Mouse (Mus musculus) ovary, postnatal 14 days (tissue): ENCODE data around the gene Nr2f6.

Source experiments
- DNase-seq: peaks from one replicate; pipeline ENCODE4 v3.0.0; 2022; ENCODE audit warnings: low spot score

The Nr2f6 gene

GRCm38 (mm10) chr8:71381421-71381970 lies at the start of gene Nr2f6:
TSS of gene Nr2f6 (minus strand) at chr8:71381960.
- peak; percentile 65 for DNase-seq

- DNase-seq, result no peak
Measured at GRCm38 (mm10) chr8:71422121-71422520, 40.4 kb upstream of the Nr2f6 start.

GRCm38 (mm10) chr8:71411535-71412273 lies 29.9 kb upstream of the Nr2f6 start:
- no peak for DNase-seq

GRCm38 (mm10) chr8:71408231-71408630 lies 26.5 kb upstream of the Nr2f6 start:
- DNase-seq, result no peak

- no peak for DNase-seq
Measured at GRCm38 (mm10) chr8:71407441-71407840, 25.7 kb upstream of the Nr2f6 start.

GRCm38 (mm10) chr8:71406099-71407015 lies 24.6 kb upstream of the Nr2f6 start:
- peak; percentile 51 for DNase-seq

GRCm38 (mm10) chr8:71405401-71406098 lies 23.8 kb upstream of the Nr2f6 start, which contains the start of gene Ankle1:
TSS of gene Ankle1 (plus strand) at chr8:71406010.
- DNase-seq, result peak; percentile 99

GRCm38 (mm10) chr8:71404951-71405351 lies 23.2 kb upstream of the Nr2f6 start:
- DNase-seq, result no peak

GRCm38 (mm10) chr8:71404011-71404410 lies 22.3 kb upstream of the Nr2f6 start:
- DNase-seq, result no peak

- DNase-seq, result no peak
Measured at GRCm38 (mm10) chr8:71403107-71403885, 21.5 kb upstream of the Nr2f6 start.

GRCm38 (mm10) chr8:71402446-71402964 lies 20.7 kb upstream of the Nr2f6 start:
- no peak for DNase-seq

- no peak for DNase-seq
Measured at GRCm38 (mm10) chr8:71401454-71401853, 19.7 kb upstream of the Nr2f6 start.

- no peak for DNase-seq
Measured at GRCm38 (mm10) chr8:71400826-71401225, 19.1 kb upstream of the Nr2f6 start.

- no peak for DNase-seq
Measured at GRCm38 (mm10) chr8:71397701-71398100, 15.9 kb upstream of the Nr2f6 start.

- DNase-seq, result peak; percentile 80
Measured at GRCm38 (mm10) chr8:71396639-71397305, 15.0 kb upstream of the Nr2f6 start, which contains the start of gene Babam1. TSS of gene Babam1 (plus strand) at chr8:71396861.

GRCm38 (mm10) chr8:71395629-71396028 lies 13.9 kb upstream of the Nr2f6 start, which contains the start of gene Ushbp1:
TSS of gene Ushbp1 (minus strand) at chr8:71395802.
- DNase-seq, result no peak

GRCm38 (mm10) chr8:71395071-71395470 lies 13.3 kb upstream of the Nr2f6 start:
- no peak for DNase-seq

- DNase-seq, result no peak
Measured at GRCm38 (mm10) chr8:71394481-71394880, 12.7 kb upstream of the Nr2f6 start.

- no peak for DNase-seq
Measured at GRCm38 (mm10) chr8:71392871-71393270, 11.1 kb upstream of the Nr2f6 start.

GRCm38 (mm10) chr8:71392391-71392790 lies 10.6 kb upstream of the Nr2f6 start:
- no peak for DNase-seq
